Mouse (Mus musculus): ENCODE data around the gene Dcaf6.

- TF ChIP-seq HCFC1 (IDR thresholded peaks at IDR 0.05; ENCODE audit: borderline replicate concordance, insufficient read depth, low read length) (no peak), ZC3H11A (IDR thresholded peaks at IDR 0.05; ENCODE audit: borderline replicate concordance, low read depth, low read length) (no peak), CHD2 (IDR thresholded peaks at IDR 0.05; ENCODE audit: low read depth, low read length) (no peak)
Observed at GRCm38 (mm10) chr1:165322934-165323333, 137.3 kb downstream of the Dcaf6 start.

Data from ES-E14 (cell line).